Mouse (Mus musculus) urinary bladder, adult 18-20 months (tissue): ENCODE measurements at regions not wholly inside any gene's neighbourhood (a gene's known extent, or its start where the extent isn't known, plus 50 kb on each side); places are given as distances from the start of the nearest gene placed in this dataset.

Source experiments
- DNase-seq, 2 experiments: peaks; one replicate each; pipeline ENCODE4 v3.0.0; 2022; ENCODE audit warnings: low spot score in 2 of 2, mixed read lengths in 2 of 2

- DNase-seq: no peak
Measured at GRCm38 (mm10) chr7:121214181-121214580, 132.7 kb downstream of the Otoa start.

DNA sequence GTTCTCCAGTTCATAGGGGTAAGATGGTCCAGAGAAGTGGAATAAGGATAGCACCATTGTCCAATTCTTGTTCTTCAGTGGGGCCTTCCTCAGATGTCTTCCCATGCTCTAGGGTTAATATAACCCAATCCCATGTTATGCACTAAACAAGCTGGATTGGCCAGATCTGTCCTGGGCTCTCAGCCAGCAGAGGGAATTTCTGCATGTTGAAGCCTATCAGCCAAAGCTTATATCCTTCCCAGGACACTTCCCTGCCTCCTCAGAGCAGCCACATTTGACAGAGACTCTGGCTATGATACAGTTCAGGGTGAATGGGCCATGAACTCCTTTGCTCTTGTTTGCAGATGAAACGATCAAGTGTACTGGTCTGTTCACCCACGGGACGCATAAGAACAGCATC is 133.6 kb downstream of the Otoa start:
- no peak for DNase-seq

DNA sequence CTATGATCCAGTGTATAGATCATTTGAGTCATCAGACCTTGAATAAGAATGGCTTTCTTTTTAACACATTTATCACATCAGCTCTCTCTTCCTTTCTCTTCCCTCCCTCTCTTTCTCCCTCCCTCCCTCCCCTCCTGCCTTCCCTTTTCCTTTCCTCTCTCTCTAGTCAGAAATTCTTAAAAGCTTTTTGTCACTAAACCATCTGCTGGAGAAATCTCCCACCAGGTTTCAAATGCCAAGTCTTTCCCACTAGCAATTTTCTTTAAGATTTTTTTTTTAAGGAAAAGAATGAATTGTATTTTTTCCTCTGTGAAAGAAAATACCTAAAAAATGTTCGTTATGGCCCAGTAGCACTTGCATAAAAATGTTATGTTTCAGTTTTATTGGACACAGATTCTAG is 134.3 kb downstream of the Otoa start:
- no peak for DNase-seq

GRCm38 (mm10) chr7:121218031-121218430 is 136.6 kb downstream of the Otoa start:
- DNase-seq: no peak

GRCm38 (mm10) chr7:121221158-121221557 is 139.7 kb downstream of the Otoa start:
- DNase-seq: no peak

DNA sequence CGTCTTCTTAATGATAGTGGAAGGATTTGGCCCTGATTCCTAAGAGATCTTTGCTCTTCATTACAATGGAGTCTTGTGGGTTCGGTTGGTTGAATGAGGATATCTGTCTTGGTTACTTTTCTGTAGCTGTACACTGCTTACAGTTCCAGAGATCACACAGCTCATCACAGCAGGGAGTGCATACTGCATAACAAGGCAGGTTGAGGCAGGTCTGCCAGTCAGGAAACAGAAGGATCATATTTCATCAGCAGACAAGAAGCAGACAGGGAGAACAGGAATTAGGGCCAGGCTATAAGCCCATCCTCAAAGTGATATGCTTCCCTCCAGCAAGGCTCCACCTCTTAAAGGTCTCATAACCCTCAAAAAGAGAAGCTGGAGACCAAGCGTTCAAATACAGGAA is 150.4 kb downstream of the Otoa start:
- no peak for DNase-seq

DNA sequence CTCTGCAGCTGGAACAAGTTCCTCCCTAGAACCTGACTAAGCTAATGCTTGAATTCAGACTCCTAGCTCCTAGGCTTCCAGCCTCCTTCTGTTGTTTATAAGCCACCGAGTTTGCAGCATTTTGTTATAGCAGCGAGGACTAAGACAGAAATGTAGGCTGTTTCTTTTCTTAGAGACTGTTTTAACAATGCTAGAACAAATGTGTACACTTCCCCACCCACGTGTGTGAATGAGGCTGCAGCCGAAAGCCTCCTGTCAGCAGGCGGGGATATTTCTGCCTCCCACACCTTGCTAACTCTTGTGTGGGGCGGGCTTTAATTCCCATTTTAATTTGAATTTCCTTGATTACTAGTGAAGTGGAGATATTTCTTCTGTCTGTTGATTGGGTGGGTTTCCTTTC is 153.4 kb downstream of the Otoa start:
- no peak for DNase-seq

- DNase-seq: no peak
Measured at GRCm38 (mm10) chr7:121239731-121240130, 151.9 kb upstream of the Hs3st2 start.

DNA sequence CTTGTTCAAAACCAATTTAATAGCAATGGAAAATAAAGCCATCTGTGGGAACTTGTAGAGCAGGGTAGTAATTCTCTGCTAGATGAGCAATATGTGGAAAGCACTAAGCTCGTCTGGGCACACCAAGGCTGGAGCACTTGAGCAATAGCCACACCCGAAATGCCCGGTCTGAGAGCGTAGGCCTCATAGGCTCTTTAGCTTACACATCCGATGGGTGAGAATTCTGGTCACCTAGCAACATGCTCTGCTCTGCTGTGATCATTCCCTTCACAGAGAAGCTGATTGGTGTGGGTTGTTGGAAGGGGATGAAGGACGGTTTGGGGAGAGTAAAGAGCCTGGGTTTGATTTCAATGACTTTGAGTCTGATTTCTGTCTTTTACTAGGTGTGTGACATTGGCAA is 143.8 kb upstream of the Hs3st2 start:
- DNase-seq: no peak

- no peak for DNase-seq
Measured at GRCm38 (mm10) chr7:121257466-121257865, 134.2 kb upstream of the Hs3st2 start.

DNA sequence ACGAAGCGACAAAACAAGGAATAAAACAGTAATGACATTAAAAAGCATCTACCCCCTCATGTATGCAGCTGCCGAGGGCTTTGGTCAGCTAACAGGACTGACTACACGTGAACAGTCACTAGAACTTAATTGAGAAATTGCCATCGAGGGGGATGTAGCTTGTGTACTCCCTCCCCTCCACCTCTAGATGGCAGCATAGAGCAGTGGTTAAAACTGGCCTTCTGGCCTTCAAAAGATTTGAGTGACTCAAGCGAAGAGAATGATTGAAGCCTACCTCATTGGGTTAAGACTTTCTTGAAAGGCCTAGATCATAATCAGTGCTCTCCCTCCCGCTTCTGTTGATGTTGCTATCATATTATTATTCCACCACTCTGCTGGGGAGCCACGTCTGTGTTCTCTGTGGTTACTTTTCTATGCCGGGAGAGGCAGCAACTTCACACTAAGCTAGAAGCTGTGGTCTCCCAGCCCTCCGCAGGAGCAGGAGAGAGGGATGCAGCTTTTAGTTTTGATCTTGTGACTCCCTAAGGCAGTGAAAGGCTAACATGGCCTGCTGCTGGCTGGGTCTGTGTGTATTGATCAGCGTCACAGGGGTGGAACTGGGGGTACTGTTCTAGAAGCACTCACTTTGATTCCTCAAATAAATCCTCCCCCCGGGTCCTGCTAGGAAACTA is 132.7 kb upstream of the Hs3st2 start:
- peak in 1 of 2 experiments; percentile 10 for DNase-seq

- DNase-seq: no peak
Measured at GRCm38 (mm10) chr7:121259497-121260009, 132.1 kb upstream of the Hs3st2 start.

DNA sequence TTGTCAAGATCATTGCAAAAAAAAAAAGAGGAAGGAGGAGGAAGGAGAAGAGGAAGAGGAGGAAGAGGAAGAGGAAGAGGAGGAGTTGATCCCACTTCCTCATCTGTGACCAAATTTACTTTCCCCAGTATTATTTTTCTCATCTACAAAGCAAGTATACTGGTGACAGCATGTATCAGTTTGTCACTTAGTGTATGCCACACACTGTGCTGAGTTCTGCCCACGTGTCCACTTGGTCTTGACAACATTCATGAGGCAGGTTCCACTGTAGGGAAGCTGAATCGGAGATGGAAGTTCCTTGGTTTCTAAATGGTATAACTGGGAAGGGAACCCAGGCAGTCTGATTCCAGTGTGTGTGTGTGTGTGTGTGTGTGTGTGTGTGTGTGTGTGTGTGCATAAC is 122.3 kb upstream of the Hs3st2 start:
- DNase-seq: no peak

DNA sequence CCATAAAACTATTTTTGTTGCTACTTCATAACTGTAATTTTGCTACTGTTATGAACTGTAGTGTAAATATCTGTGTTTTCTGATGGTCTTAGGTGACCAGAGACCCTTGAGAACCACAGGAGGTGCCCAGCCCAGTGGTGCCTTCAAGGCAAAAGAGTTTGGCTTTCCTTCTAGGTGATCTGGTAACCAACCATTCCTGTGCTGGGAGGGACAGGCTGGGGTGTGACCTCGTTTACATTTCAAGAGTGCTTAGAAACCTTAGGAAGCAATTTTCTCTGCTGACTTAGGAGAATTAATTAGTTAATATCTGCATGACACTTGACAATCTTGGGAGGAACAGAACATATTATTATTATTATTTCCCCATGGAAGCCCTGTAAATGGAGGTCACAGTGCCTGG is 111.1 kb upstream of the Hs3st2 start:
- no peak for DNase-seq

- DNase-seq: no peak
Measured at GRCm38 (mm10) chr7:121282154-121282553, 109.5 kb upstream of the Hs3st2 start.

- DNase-seq: no peak
Measured at GRCm38 (mm10) chr7:121289737-121290136, 101.9 kb upstream of the Hs3st2 start.

DNA sequence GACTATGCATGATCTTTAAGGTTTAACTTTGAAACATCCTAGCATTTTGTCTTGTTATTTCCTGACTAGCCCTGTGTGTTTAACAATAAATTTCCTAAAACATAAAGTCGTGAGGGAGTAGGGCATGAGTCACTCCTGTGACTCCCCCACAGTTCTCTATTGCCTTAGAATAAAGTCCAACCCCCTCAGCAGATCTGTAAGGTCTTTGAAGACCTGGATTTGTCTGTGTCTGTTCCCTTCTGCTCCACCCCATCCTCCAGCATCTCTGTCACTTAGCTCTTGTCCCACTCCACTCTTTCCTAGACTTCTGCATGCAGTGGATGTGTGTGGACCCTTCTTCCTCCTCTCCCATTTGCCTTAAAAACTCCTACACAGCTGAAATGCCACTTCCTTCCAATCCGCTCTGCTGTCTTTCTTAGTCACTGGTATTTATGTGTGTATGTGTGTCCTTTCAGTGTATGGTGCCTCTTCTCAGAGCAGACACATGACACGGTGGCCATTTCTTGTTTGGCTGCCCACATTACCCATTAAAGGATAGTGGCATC is 95.4 kb upstream of the Hs3st2 start:
- DNase-seq: no peak

DNA sequence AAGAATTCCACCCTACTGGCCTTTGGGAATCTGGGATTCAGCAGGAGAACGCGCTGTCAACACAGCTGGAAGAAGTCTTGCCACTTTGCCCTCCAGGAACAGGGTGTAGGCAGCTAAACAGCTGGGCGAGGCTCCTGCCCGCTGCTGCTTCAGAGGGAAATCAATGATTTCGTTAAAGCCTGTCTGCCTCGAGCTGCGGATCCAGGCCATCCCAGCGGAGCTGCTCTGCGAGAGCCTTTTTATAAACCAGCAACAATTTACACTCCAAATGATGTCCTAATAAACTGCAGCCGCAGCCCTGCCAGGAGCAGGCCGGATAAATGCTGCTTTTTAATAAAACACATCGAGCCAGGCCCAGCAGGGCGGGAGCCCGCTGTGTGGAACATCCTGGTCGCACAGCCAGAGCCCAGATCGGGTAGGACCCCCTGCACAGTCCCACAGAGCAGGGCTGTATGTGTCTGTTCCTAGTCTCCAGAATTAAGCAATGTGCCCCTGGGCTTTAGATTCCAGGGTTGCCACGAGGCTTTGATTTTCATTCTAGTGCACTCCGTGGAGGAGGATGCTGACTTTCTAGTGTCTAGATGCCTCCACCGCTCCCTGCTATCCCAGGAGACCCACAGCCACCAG is 78.6 kb upstream of the Hs3st2 start:
- DNase-seq: no peak

- DNase-seq: no peak
Measured at GRCm38 (mm10) chr7:121314521-121314920, 77.1 kb upstream of the Hs3st2 start.

DNA sequence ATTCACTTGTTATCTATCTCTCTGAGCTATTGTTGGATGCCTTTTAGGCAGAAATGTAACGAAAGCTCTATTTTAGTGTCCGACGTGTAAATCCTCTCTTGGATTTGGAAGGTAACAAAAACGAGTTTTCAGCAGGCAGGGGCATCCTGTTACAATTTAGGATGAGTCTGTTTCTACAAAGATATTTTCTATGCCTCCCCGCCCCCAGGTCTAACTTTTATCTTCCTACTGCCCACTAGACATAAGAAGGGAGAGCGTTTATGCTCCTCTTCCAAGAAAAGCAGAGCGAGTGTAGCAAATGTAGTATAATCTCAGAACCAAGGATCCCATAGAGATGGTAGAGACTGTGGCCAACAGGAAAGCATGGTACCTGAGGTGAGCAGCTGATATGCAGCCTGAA is 62.4 kb upstream of the Hs3st2 start:
- no peak for DNase-seq

GRCm38 (mm10) chr7:121332532-121332931 is 59.1 kb upstream of the Hs3st2 start:
- no peak for DNase-seq

GRCm38 (mm10) chr7:121335390-121336109 is 56.1 kb upstream of the Hs3st2 start:
- no peak for DNase-seq

DNA sequence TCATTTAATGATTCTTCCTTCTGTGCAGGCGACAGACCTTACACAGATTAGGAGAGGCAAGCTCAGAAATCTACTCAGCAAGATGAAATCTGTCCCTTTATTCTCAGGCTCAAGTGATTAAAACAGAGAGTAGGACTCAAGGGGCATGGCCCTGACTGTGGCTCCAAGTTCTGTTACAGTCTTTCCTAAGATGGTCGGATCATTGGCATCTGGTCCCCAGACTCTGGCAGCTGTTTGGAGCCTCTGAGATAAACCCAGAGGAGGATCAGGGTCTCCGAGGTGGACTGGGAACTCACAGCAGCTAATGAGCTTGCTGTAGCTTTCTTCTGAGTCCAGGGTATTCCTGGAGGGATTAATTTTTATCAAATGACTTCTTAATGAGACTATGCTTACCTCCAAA is 51.7 kb upstream of the Hs3st2 start:
- no peak for DNase-seq
